Mouse (Mus musculus): ENCODE measurements around the gene Wfdc1. TPM values are rescaled to one million over a fixed set of nuclear protein-coding genes. Genes with fewer than 3 reads are reported as not detected.

The Wfdc1 gene
- polyA plus RNA-seq (2011; ENCODE audit: insufficient read length, low read depth, missing spikeins): not detected in 2 replicates

GRCm38 (mm10) chr8:119666219-119666951 lies at the start of gene Wfdc1:
TSS of gene Wfdc1 (plus strand) at chr8:119666365.
- H3K4me1 ChIP-seq (ENCODE audit: control insufficient read depth, insufficient read depth, low read length): no peaks in the 10 kb centered on the region
- no peak within 1 kb of the TSS for H3K4me3 ChIP-seq (ENCODE audit: insufficient read depth, low read length)
- TF ChIP-seq POLR2A (IDR thresholded peaks at IDR 0.05; ENCODE audit: low read depth, low read length): no peak
- TF ChIP-seq CTCF (IDR thresholded peaks at IDR 0.05; ENCODE audit: borderline replicate concordance, insufficient read depth, low read length): no peak
- H3K27ac ChIP-seq (ENCODE audit: insufficient read depth, low read length): no peak within 1 kb of the TSS

DNA sequence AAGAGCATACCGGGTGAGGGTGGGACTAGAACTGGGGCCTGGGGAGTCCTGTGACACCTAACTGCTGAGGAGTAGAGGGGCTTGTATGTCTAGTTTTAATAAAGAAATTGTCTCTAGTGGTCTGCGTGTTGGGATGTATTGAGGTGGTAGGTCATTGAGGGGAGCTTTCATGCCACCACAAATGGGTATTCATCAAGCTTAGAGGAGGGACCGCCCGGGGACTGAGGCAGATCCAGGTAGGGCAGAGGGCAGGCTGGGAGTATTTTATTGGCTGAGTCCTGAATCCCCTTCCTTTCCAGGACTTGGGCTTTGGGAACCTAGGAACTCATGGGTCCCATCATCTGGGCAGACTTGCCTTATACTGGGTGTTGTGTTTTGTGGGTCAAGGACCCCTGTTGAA lies 49.4 kb upstream of the Wfdc1 start:
- no peaks in the 10 kb centered on the region for H3K4me1 ChIP-seq (ENCODE audit: control insufficient read depth, insufficient read depth, low read length)
- H3K27ac ChIP-seq (ENCODE audit: insufficient read depth, low read length): no peak overlapping the region
- TF ChIP-seq POLR2A (IDR thresholded peaks at IDR 0.05; ENCODE audit: low read depth, low read length) (no peak), CTCF (IDR thresholded peaks at IDR 0.05; ENCODE audit: borderline replicate concordance, insufficient read depth, low read length) (no peak)
- H3K4me3 ChIP-seq (ENCODE audit: insufficient read depth, low read length): no peak overlapping the region

DNA sequence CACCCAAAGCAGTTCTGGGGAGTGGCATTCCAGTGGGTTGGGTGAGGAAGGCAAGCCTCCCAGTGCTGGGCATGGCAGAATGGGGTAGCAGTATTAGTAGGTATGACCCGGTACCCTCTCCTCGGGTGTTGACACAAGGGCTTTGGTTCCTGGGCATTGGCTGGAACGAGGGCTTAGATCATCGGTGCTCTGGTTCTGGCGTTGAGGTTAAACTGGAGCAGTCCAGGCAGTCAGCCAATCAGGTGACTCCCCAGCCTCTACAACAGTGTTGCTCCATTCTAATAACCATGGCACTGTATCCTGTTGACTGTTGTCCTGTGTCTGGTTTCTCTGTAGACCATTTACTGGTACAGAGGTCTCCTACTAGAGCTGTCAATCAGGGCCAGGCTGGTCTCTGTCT lies 48.6 kb upstream of the Wfdc1 start:
- H3K4me3 ChIP-seq (ENCODE audit: insufficient read depth, low read length): no peak overlapping the region
- H3K4me1 ChIP-seq (ENCODE audit: control insufficient read depth, insufficient read depth, low read length): no peaks in the 10 kb centered on the region
- H3K27ac ChIP-seq (ENCODE audit: insufficient read depth, low read length): no peak overlapping the region
- TF ChIP-seq CTCF (IDR thresholded peaks at IDR 0.05; ENCODE audit: borderline replicate concordance, insufficient read depth, low read length) (no peak), POLR2A (IDR thresholded peaks at IDR 0.05; ENCODE audit: low read depth, low read length) (no peak)

- TF ChIP-seq CTCF (IDR thresholded peaks at IDR 0.05; ENCODE audit: borderline replicate concordance, insufficient read depth, low read length): no peak
- TF ChIP-seq POLR2A (IDR thresholded peaks at IDR 0.05; ENCODE audit: low read depth, low read length): no peak
- no peak overlapping the region for H3K27ac ChIP-seq (ENCODE audit: insufficient read depth, low read length)
- no peak overlapping the region for H3K4me3 ChIP-seq (ENCODE audit: insufficient read depth, low read length)
- no peaks in the 10 kb centered on the region for H3K4me1 ChIP-seq (ENCODE audit: control insufficient read depth, insufficient read depth, low read length)
These were observed 47.3 kb upstream of the Wfdc1 start for GRCm38 (mm10) chr8:119618887-119619286.

- TF ChIP-seq POLR2A (IDR thresholded peaks at IDR 0.05; ENCODE audit: low read depth, low read length): no peak
- no peak for TF ChIP-seq CTCF (IDR thresholded peaks at IDR 0.05; ENCODE audit: borderline replicate concordance, insufficient read depth, low read length)
- H3K4me1 ChIP-seq (ENCODE audit: control insufficient read depth, insufficient read depth, low read length): no peaks in the 10 kb centered on the region
- no peak overlapping the region for H3K4me3 ChIP-seq (ENCODE audit: insufficient read depth, low read length)
- no peak overlapping the region for H3K27ac ChIP-seq (ENCODE audit: insufficient read depth, low read length)
These were observed 45.9 kb upstream of the Wfdc1 start for GRCm38 (mm10) chr8:119620116-119620840.

GRCm38 (mm10) chr8:119620848-119621465 lies 45.2 kb upstream of the Wfdc1 start:
- Histone ChIP-seq H3K4me1 (ENCODE audit: control insufficient read depth, insufficient read depth, low read length) (no peaks in the 10 kb centered on the region), H3K27ac (ENCODE audit: insufficient read depth, low read length) (no peak overlapping the region), H3K4me3 (ENCODE audit: insufficient read depth, low read length) (no peak overlapping the region)
- no peak for TF ChIP-seq POLR2A (IDR thresholded peaks at IDR 0.05; ENCODE audit: low read depth, low read length)
- TF ChIP-seq CTCF (IDR thresholded peaks at IDR 0.05; ENCODE audit: borderline replicate concordance, insufficient read depth, low read length): no peak

DNA sequence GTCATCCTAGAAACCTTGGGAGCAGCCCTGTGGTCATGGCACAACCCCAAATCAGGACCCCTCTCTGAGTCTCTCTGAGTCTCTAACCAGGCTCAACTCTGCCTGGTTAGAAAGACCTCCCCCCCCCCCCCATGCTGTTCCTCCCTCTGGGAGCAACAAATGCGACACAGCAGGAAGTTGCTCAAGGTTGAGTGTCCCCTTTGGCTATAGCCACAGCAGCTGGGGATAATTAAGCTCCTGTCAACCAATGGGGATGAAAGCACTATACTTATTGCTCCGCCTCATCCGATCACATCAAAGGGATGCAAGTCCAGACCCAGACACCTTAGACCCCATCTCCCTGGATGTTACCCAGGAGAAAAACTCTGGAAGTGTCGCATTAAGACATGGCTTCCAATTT lies 43.6 kb upstream of the Wfdc1 start:
- Histone ChIP-seq H3K27ac (ENCODE audit: insufficient read depth, low read length) (no peak overlapping the region), H3K4me3 (ENCODE audit: insufficient read depth, low read length) (no peak overlapping the region), H3K4me1 (ENCODE audit: control insufficient read depth, insufficient read depth, low read length) (no peaks in the 10 kb centered on the region)
- TF ChIP-seq CTCF (IDR thresholded peaks at IDR 0.05; ENCODE audit: borderline replicate concordance, insufficient read depth, low read length) (no peak), POLR2A (IDR thresholded peaks at IDR 0.05; ENCODE audit: low read depth, low read length) (no peak)

DNA sequence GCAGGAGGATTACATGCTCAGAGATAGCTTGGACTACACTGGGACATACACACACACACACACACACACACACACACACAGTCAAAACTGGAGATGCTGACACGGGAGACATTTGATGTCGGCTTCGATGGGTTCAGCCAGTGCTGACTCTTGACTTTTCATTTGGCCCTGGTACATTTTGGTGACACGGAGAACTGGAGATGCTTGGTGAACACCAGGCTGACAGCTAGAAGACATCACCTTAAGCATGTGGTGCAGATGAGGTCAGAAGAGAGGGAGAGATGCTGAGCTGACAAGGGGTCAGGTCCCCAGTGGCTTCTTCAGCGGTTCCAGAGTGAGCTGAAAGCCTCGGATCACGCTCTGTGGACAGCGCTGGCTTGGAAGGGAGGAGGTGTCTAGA lies 43.1 kb upstream of the Wfdc1 start:
- Histone ChIP-seq H3K27ac (ENCODE audit: insufficient read depth, low read length) (no peak overlapping the region), H3K4me1 (ENCODE audit: control insufficient read depth, insufficient read depth, low read length) (no peaks in the 10 kb centered on the region), H3K4me3 (ENCODE audit: insufficient read depth, low read length) (no peak overlapping the region)
- TF ChIP-seq POLR2A (IDR thresholded peaks at IDR 0.05; ENCODE audit: low read depth, low read length): no peak
- no peak for TF ChIP-seq CTCF (IDR thresholded peaks at IDR 0.05; ENCODE audit: borderline replicate concordance, insufficient read depth, low read length)

GRCm38 (mm10) chr8:119623744-119624143 lies 42.4 kb upstream of the Wfdc1 start:
- Histone ChIP-seq H3K4me3 (ENCODE audit: insufficient read depth, low read length) (no peak overlapping the region), H3K4me1 (ENCODE audit: control insufficient read depth, insufficient read depth, low read length) (no peaks in the 10 kb centered on the region), H3K27ac (ENCODE audit: insufficient read depth, low read length) (no peak overlapping the region)
- TF ChIP-seq CTCF (IDR thresholded peaks at IDR 0.05; ENCODE audit: borderline replicate concordance, insufficient read depth, low read length) (no peak), POLR2A (IDR thresholded peaks at IDR 0.05; ENCODE audit: low read depth, low read length) (no peak)

- Histone ChIP-seq H3K27ac (ENCODE audit: insufficient read depth, low read length) (no peak overlapping the region), H3K4me1 (ENCODE audit: control insufficient read depth, insufficient read depth, low read length) (no peaks in the 10 kb centered on the region), H3K4me3 (ENCODE audit: insufficient read depth, low read length) (no peak overlapping the region)
- TF ChIP-seq POLR2A (IDR thresholded peaks at IDR 0.05; ENCODE audit: low read depth, low read length) (no peak), CTCF (IDR thresholded peaks at IDR 0.05; ENCODE audit: borderline replicate concordance, insufficient read depth, low read length) (no peak)
These were observed 41.2 kb upstream of the Wfdc1 start for GRCm38 (mm10) chr8:119624916-119625315.

All from embryonic fibroblast, embryonic 13.5 days (primary cell).